Mouse (Mus musculus) brain, embryonic 18.5 days (tissue): ENCODE measurements around the gene Cep55.

Source experiments
- DNase-seq: peaks from one replicate; pipeline ENCODE4 v3.0.0-alpha.2; 2012; ENCODE audit warnings: low read depth, low spot score

Cep55 gene

GRCm38 (mm10) chr19:38054720-38055192, at the start of gene Cep55:
TSS of gene Cep55 (plus strand) at chr19:38055011.
- DNase-seq = peak; percentile 97

- no peak for DNase-seq
These were observed 43.4 kb upstream of the Cep55 start for GRCm38 (mm10) chr19:38011379-38011778.

GRCm38 (mm10) chr19:38014443-38014842, 40.4 kb upstream of the Cep55 start:
- DNase-seq = no peak

GRCm38 (mm10) chr19:38015180-38015872, 39.5 kb upstream of the Cep55 start:
- peak; percentile 45 for DNase-seq

GRCm38 (mm10) chr19:38015873-38016254, 38.9 kb upstream of the Cep55 start:
- no peak for DNase-seq

GRCm38 (mm10) chr19:38022710-38023109, 32.1 kb upstream of the Cep55 start:
- no peak for DNase-seq

GRCm38 (mm10) chr19:38023603-38024002, 31.2 kb upstream of the Cep55 start:
- no peak for DNase-seq

GRCm38 (mm10) chr19:38025254-38026041, 29.4 kb upstream of the Cep55 start:
- no peak for DNase-seq

GRCm38 (mm10) chr19:38026211-38026624, 28.6 kb upstream of the Cep55 start:
- DNase-seq = no peak

GRCm38 (mm10) chr19:38027389-38027788, 27.4 kb upstream of the Cep55 start:
- DNase-seq = no peak

GRCm38 (mm10) chr19:38027881-38028521, 26.8 kb upstream of the Cep55 start:
- no peak for DNase-seq

- no peak for DNase-seq
These were observed 25.5 kb upstream of the Cep55 start for GRCm38 (mm10) chr19:38029292-38029691.

GRCm38 (mm10) chr19:38029871-38030270, 24.9 kb upstream of the Cep55 start:
- no peak for DNase-seq

GRCm38 (mm10) chr19:38030673-38031137, 24.1 kb upstream of the Cep55 start:
- DNase-seq = no peak

GRCm38 (mm10) chr19:38031144-38031543, 23.7 kb upstream of the Cep55 start:
- DNase-seq = no peak

GRCm38 (mm10) chr19:38032993-38033734, 21.6 kb upstream of the Cep55 start:
- no peak for DNase-seq

GRCm38 (mm10) chr19:38033735-38034057, 21.1 kb upstream of the Cep55 start:
- DNase-seq = no peak

- DNase-seq = no peak
These were observed 20.1 kb upstream of the Cep55 start for GRCm38 (mm10) chr19:38034696-38035095.

GRCm38 (mm10) chr19:38035766-38036165, 19.0 kb upstream of the Cep55 start:
- DNase-seq = no peak

GRCm38 (mm10) chr19:38038267-38038666, 16.5 kb upstream of the Cep55 start:
- no peak for DNase-seq

GRCm38 (mm10) chr19:38042261-38042722, 12.5 kb upstream of the Cep55 start:
- DNase-seq = no peak
